Comparison of ENCODE assay signal across 14 mouse cellular contexts in the genomic region with DNA sequence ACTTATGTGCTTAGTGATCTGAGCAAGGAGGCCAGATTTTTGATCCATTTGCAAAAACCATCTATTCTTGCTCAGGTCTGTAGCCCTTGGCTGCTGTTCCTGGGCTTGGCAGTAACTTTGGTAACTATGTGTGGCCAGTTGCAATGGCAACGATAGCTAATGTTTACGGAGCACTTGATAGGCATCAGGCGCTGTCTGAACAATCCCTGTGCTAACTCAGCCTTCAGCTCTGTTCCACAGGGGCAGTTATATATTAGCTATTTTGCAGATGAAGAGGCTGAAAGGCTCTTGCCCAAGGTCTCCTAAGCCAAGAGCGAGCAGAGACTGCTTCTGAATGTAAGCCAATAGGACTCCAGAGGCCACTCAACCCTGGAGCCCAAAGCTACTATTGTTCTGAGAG. TPM values are rescaled to one million over a fixed set of nuclear protein-coding genes. Genes with fewer than 3 reads are reported as not detected.
DNase-seq lines count a peak whose midpoint lies in the region; ATAC-seq lines count a peak whose summit lies in the region.
"Had no signal": no experiment of that assay in that cellular context is flagged by ENCODE, and none has a peak within 500 bp of the region (broad histone marks: within the 10 kb centered on the region; RNA-seq: fewer than 3 reads in every experiment).

No protein-coding gene starts in this region.

- H3K9ac ChIP-seq in stomach, embryonic 16.5 days (ENCODE audit: low read length), result no peak overlapping the region
- H3K9ac ChIP-seq in forebrain, embryonic 15.5 days (replicated peaks), result no peak overlapping the region
- H3K9ac ChIP-seq: forebrain, embryonic 13.5 days; hindbrain, embryonic 15.5 days had no signal

- H3K27ac ChIP-seq in stomach, embryonic 16.5 days (ENCODE audit: low read length), result no peak overlapping the region
- no peak overlapping the region for H3K27ac ChIP-seq in forebrain, embryonic 15.5 days (replicated peaks)
- H3K27ac ChIP-seq: forebrain, embryonic 13.5 days; hindbrain, embryonic 15.5 days; macrophage had no signal

- H3K36me3 ChIP-seq in stomach, embryonic 16.5 days (ENCODE audit: control insufficient read depth, insufficient read depth, low read length), result no peaks in the 10 kb centered on the region
- H3K36me3 ChIP-seq in forebrain, embryonic 15.5 days, result no peaks in the 10 kb centered on the region
- H3K36me3 ChIP-seq: hindbrain, embryonic 15.5 days had no signal

- no peak overlapping the region for H3K4me3 ChIP-seq in stomach, embryonic 16.5 days (replicated peaks; ENCODE audit: low read length)
- no peak overlapping the region for H3K4me3 ChIP-seq in forebrain, embryonic 15.5 days
- H3K4me3 ChIP-seq: forebrain, embryonic 13.5 days; hindbrain, embryonic 15.5 days had no signal

- whole genome bisulfite sequencing in stomach, embryonic 16.5 days, result 50% methylated on average over 4 of the region's 4 CpGs
- WGBS in forebrain, embryonic 15.5 days, result 91% methylated on average over 4 of the region's 4 CpGs

- H3K9me3 ChIP-seq in stomach, embryonic 16.5 days (replicated peaks; ENCODE audit: control insufficient read depth, low read length), result no peaks in the 10 kb centered on the region
- no peaks in the 10 kb centered on the region for H3K9me3 ChIP-seq in forebrain, embryonic 15.5 days
- H3K9me3 ChIP-seq: forebrain, embryonic 13.5 days; hindbrain, embryonic 15.5 days had no signal

- H3K4me1 ChIP-seq in stomach, embryonic 16.5 days (ENCODE audit: control insufficient read depth, insufficient read depth, low read length), result no peaks in the 10 kb centered on the region
- no peaks in the 10 kb centered on the region for H3K4me1 ChIP-seq in forebrain, embryonic 15.5 days
- H3K4me1 ChIP-seq: forebrain, embryonic 13.5 days; hindbrain, embryonic 15.5 days had no signal

- intact Hi-C loops in heart, postnatal 10 days (cut with DNase I), result no loop called here

- ATAC-seq in stomach, embryonic 16.5 days (ENCODE audit: insufficient read depth, low FRiP score), result peak; percentile 51; the same call in 1 of the 2 replicates
- no peak for ATAC-seq in forebrain, embryonic 15.5 days (replicated peaks)
- ATAC-seq: CD4-positive, CD25-positive, alpha-beta regulatory T cell, adult 4 months; forebrain, embryonic 13.5 days had no signal

- peak; percentile 33 for DNase-seq in heart, postnatal 4 days
- DNase-seq in heart, postnatal 10 days, result no peak
- peak; percentile 14 to 62 for DNase-seq in urinary bladder, adult 18-20 months (ENCODE audit: low spot score in 2 of 2)
- DNase-seq in urinary bladder, postnatal 10 days (ENCODE audit: low spot score), result no peak
- DNase-seq in kidney, postnatal 25 days, result peak; percentile 39 to 79
- no peak for DNase-seq in T-cell, adult 2 months (ENCODE audit: low spot score)
- DNase-seq: adrenal gland, adult 8-10 months; spleen, adult 18-20 months had no signal

- no peaks in the 10 kb centered on the region for H3K27me3 ChIP-seq in stomach, embryonic 16.5 days (ENCODE audit: control insufficient read depth, insufficient read depth, low read length)
- no peaks in the 10 kb centered on the region for H3K27me3 ChIP-seq in forebrain, embryonic 15.5 days
- H3K27me3 ChIP-seq: forebrain, embryonic 13.5 days; hindbrain, embryonic 15.5 days had no signal

- no peak overlapping the region for H3K4me2 ChIP-seq in stomach, embryonic 16.5 days (ENCODE audit: low read depth, low read length)
- H3K4me2 ChIP-seq in forebrain, embryonic 15.5 days (replicated peaks), result no peak overlapping the region
- H3K4me2 ChIP-seq: forebrain, embryonic 13.5 days; hindbrain, embryonic 15.5 days had no signal

RNA-seq across cellular contexts. Expression of gene Igfbp5, which starts 55.1 kb away (rescaled TPM):
- total RNA-seq in heart, postnatal 4 days (2021), result 100 to 1,000 TPM; 190 to 236 TPM
- total RNA-seq in heart, postnatal 10 days (2021), result 100 to 1,000 TPM; 152 to 192 TPM
- 122 and 123 TPM in 2 replicates for polyA plus RNA-seq in stomach, embryonic 16.5 days (2015; fragmentation: Nextera tagmentation; extraction: Ambion mirVana)
- 22.0 and 24.4 TPM in 2 replicates for polyA plus RNA-seq in forebrain, embryonic 15.5 days (2015; fragmentation: Nextera tagmentation; extraction: Ambion mirVana)
- polyA plus RNA-seq: CD4-positive, CD25-positive, alpha-beta regulatory T cell, adult 4 months had no signal

Comparison
In these comparisons a context has a peak if more than half of its experiments do, and no peak if none do; other contexts are left out.
1. DNase-seq: peak in heart, postnatal 4 days (single experiment), urinary bladder, adult 18-20 months (2 of 2) and kidney, postnatal 25 days (2 of 2); none in heart, postnatal 10 days (0 of 2), urinary bladder, postnatal 10 days (single experiment) and T-cell, adult 2 months (single experiment).